Mouse (Mus musculus): Measurements from ENCODE around the gene Ttc28. TPM values are rescaled to one million over a fixed set of nuclear protein-coding genes. Genes with fewer than 3 reads are reported as not detected.

Gene Ttc28
- total and polyA plus RNA-seq, 2 experiments from 2014 or later, result 10.6 to 53.1 TPM

DNA sequence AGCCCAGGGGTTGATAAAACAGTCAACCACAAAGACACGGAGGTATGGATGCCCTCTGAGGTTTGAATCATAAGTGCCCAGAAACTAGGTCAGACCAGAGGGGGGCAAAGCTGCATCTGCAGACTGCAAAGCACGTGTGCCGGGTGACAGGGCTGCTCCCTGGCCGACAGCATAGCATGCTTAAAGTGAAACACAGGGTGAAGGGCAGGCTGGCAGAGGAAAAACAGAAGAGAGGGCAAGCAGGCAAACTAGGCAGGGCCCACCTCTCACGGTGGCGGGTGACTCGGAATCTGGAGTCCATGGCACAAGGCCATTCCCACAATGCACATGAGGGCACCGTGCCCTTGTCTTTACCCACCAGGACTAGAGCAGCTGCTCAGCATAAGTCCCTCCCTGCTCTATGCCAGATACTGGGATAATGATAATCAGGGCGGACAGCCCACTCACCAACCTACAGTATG is 357.6 kb downstream of the Ttc28 start:
- no peak overlapping the region for H3K27ac ChIP-seq (ENCODE audit: low read depth, low read length)
- H3K4me1 ChIP-seq (ENCODE audit: insufficient read depth, low read length), result no peaks in the 10 kb centered on the region
- 60% methylated on average over 9 of the region's 9 CpGs for whole genome bisulfite sequencing
- H3K9me3 ChIP-seq (ENCODE audit: low read length), result no peaks in the 10 kb centered on the region
- DNase-seq (ENCODE audit: low spot score) (peak; percentile 73), ATAC-seq (ENCODE audit: low FRiP score) (no peak)
- no peak overlapping the region for H3K9ac ChIP-seq (replicated peaks; ENCODE audit: low read length, poor library complexity, severe bottlenecking)
- peaks cover 43% of the 10 kb centered on the region for H3K36me3 ChIP-seq (ENCODE audit: insufficient read depth, low read length)
- TF ChIP-seq CTCF (IDR thresholded peaks at IDR 0.05), result no peak
- no peaks in the 10 kb centered on the region for H3K27me3 ChIP-seq (ENCODE audit: insufficient read depth, low read length)
- no peak overlapping the region for H3K4me2 ChIP-seq (ENCODE audit: low read depth, low read length, poor library complexity, severe bottlenecking)
- H3K4me3 ChIP-seq (ENCODE audit: low read depth, low read length), result no peak overlapping the region

DNA sequence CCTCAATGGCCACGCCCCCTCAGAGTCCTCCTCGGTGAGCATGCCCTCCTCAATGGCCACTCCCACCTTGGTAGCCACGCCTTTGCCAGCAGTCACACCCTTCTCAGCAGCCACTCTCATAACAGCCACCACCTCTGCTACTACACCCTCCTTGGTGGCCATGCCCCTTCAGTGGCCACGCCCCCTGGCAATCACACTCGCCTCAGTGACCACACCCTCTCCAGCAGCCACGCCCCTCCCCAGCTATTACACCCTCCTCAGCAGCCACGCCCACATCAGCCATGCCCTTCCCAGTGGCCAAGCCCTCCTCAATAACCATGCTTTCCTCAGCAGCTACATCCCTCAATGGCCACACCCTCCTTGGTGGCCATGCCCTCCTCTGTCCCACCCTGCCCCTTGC is 359.6 kb downstream of the Ttc28 start:
- Histone ChIP-seq H3K4me3 (ENCODE audit: low read depth, low read length) (no peak overlapping the region), H3K4me2 (ENCODE audit: low read depth, low read length, poor library complexity, severe bottlenecking) (no peak overlapping the region), H3K4me1 (ENCODE audit: insufficient read depth, low read length) (0 out of 2 replicates have a peak, but pooled peaks cover 2% of the 10 kb centered on the region), H3K27me3 (ENCODE audit: insufficient read depth, low read length) (no peaks in the 10 kb centered on the region), H3K9me3 (ENCODE audit: low read length) (no peaks in the 10 kb centered on the region), H3K27ac (ENCODE audit: low read depth, low read length) (no peak overlapping the region), H3K9ac (replicated peaks; ENCODE audit: low read length, poor library complexity, severe bottlenecking) (no peak overlapping the region), H3K36me3 (ENCODE audit: insufficient read depth, low read length) (peaks cover 34% of the 10 kb centered on the region)
- no peak for DNase-seq (ENCODE audit: low spot score)
- WGBS, result 52% methylated on average over 7 of the region's 7 CpGs
- no peak for TF ChIP-seq CTCF (IDR thresholded peaks at IDR 0.05)
- no peak for ATAC-seq (ENCODE audit: low FRiP score)

DNA sequence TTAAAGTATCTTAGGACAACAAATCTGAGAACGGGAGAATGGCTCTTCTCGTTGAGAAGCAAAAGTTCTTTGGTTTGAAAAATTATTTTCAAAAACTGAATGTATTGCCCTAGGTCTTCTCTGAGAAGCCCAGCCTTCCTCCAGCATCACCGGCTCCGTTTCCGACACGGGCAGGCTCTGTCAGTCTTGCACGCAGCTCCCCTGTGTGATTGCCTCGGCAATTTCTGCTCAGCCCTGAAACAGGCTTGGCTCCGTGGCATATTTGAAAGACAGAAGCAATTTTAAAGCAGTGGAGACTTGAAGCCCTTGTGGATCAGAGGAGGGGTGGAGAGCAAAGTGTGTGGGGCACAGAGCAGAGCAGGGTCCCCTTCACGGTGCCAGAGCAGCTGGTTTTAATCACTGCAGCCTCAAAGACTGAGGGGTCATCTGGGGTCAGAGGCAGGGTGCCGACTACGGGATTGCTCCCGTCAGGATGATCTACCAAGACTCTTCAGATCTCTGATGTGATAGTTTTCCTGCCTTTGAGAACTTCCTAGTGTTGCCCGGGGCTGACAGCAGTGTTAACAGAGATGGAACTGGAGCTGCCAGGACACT is 363.9 kb downstream of the Ttc28 start:
- no peaks in the 10 kb centered on the region for H3K27me3 ChIP-seq (ENCODE audit: insufficient read depth, low read length)
- no peak overlapping the region for H3K9ac ChIP-seq (replicated peaks; ENCODE audit: low read length, poor library complexity, severe bottlenecking)
- H3K36me3 ChIP-seq (ENCODE audit: insufficient read depth, low read length), result peaks cover 10% of the 10 kb centered on the region
- no peak for TF ChIP-seq CTCF (IDR thresholded peaks at IDR 0.05)
- H3K4me1 ChIP-seq (ENCODE audit: insufficient read depth, low read length), result peaks cover 6% of the 10 kb centered on the region; the same call in 1 of the 2 replicates
- ATAC-seq (ENCODE audit: low FRiP score) (no peak), DNase-seq (ENCODE audit: low spot score) (no peak)
- WGBS, result 13% methylated on average over 14 of the region's 14 CpGs
- no peaks in the 10 kb centered on the region for H3K9me3 ChIP-seq (ENCODE audit: low read length)
- peak overlapping the region; percentile 43; the same call in 1 of the 2 replicates for H3K27ac ChIP-seq (ENCODE audit: low read depth, low read length)
- H3K4me3 ChIP-seq (ENCODE audit: low read depth, low read length), result no peak overlapping the region
- H3K4me2 ChIP-seq (ENCODE audit: low read depth, low read length, poor library complexity, severe bottlenecking), result no peak overlapping the region

DNA sequence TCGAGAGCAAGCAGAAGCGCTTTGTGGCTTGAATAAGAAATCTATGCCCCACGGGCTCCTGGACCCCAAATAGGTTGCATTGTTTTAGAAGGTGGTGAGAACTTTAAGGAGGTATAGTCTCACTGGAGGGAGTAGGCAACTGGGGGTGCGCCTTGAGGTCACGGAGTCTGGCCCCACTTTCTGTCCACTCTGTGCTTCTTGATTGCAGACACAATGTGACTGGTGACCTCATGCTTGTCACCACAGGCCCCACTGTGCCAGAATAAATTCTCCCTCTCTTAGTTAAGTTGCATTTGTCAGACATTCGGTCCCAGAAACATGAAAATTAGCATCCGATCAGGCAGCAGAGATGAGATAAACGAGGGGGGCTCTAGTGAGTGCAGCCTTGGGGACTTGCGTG is 364.5 kb downstream of the Ttc28 start:
- Histone ChIP-seq H3K9me3 (ENCODE audit: low read length) (no peaks in the 10 kb centered on the region), H3K4me3 (ENCODE audit: low read depth, low read length) (no peak overlapping the region), H3K9ac (replicated peaks; ENCODE audit: low read length, poor library complexity, severe bottlenecking) (no peak overlapping the region), H3K4me2 (ENCODE audit: low read depth, low read length, poor library complexity, severe bottlenecking) (no peak overlapping the region), H3K27me3 (ENCODE audit: insufficient read depth, low read length) (no peaks in the 10 kb centered on the region), H3K36me3 (ENCODE audit: insufficient read depth, low read length) (peaks cover 10% of the 10 kb centered on the region), H3K27ac (ENCODE audit: low read depth, low read length) (no peak overlapping the region), H3K4me1 (ENCODE audit: insufficient read depth, low read length) (peaks cover 6% of the 10 kb centered on the region; the same call in 1 of the 2 replicates)
- no peak for TF ChIP-seq CTCF (IDR thresholded peaks at IDR 0.05)
- DNase-seq (ENCODE audit: low spot score) (no peak), ATAC-seq (ENCODE audit: low FRiP score) (no peak)
- WGBS, result 48% methylated on average over 9 of the region's 9 CpGs

DNA sequence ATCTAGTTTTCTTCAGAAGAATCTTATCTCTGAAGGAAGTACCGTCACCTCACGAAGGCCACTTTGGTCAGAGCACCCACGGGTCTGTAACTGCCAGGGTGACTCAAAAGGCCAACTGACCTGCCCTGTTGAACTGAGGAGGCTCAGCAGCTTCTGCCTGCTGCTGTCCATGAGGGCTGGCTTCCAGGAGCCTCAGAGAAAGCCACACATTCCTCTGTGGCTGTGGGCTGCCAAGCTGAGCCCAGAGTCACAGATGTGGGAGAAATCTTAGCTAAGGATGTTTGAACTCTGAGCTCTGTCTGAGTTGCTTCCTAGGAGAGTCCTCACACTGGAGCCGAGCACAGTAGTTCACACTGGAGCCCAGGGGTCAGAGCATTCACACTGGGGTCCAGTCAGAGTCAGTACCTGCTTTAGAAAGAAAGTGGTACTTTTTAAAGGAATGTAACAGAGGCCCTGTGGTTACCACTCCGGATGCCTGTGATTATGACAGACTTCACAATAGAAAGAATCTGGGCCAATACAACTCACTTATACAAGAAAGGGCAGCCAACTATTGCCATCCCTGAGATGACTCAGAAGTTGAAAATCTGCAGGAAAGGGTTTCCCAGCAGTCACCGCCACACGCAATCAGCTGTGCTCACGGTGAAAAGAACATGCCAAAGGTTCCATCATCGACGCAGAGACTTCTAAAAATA is 368.1 kb downstream of the Ttc28 start:
- 86% methylated on average over 10 of the region's 10 CpGs for WGBS
- Histone ChIP-seq H3K9me3 (ENCODE audit: low read length) (no peaks in the 10 kb centered on the region), H3K4me3 (ENCODE audit: low read depth, low read length) (no peak overlapping the region)

DNA sequence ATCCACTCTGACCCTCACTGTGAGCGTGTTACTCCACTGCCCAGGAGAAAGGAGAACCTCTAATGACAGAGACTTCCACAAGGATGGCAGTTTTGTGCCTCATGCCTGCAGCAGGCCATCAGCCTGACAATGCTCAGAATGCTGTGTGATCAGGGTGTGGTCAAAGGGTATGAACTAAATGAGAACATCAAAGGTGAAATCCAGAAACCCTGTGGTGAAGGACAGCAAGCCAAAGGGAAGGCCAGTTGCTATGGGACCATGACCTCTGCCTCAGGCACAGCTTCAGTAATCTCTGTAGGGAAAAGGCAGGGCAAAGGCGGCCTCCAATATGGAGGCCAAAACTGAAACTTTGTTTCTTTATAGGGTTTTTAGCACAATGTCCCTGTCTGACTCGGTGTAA is 372.5 kb downstream of the Ttc28 start:
- Histone ChIP-seq H3K4me3 (ENCODE audit: low read depth, low read length) (no peak overlapping the region), H3K4me1 (ENCODE audit: insufficient read depth, low read length) (peaks cover 21% of the 10 kb centered on the region), H3K27ac (ENCODE audit: low read depth, low read length) (no peak overlapping the region), H3K9me3 (ENCODE audit: low read length) (no peaks in the 10 kb centered on the region), H3K36me3 (ENCODE audit: insufficient read depth, low read length) (no peaks in the 10 kb centered on the region), H3K27me3 (ENCODE audit: insufficient read depth, low read length) (no peaks in the 10 kb centered on the region), H3K4me2 (ENCODE audit: low read depth, low read length, poor library complexity, severe bottlenecking) (no peak overlapping the region), H3K9ac (replicated peaks; ENCODE audit: low read length, poor library complexity, severe bottlenecking) (no peak overlapping the region)
- TF ChIP-seq CTCF (IDR thresholded peaks at IDR 0.05), result no peak
- ATAC-seq (ENCODE audit: low FRiP score) (no peak), DNase-seq (ENCODE audit: low spot score) (no peak)
- WGBS, result 90% methylated on average over 3 of the region's 3 CpGs

More for the DNA sequence above, 368.1 kb downstream of the Ttc28 start:
- DNase-seq (ENCODE audit: low spot score) (no peak), ATAC-seq (ENCODE audit: low FRiP score) (no peak)
- no peak overlapping the region for H3K27ac ChIP-seq (ENCODE audit: low read depth, low read length)
- TF ChIP-seq CTCF (IDR thresholded peaks at IDR 0.05), result no peak
- no peak overlapping the region for H3K4me2 ChIP-seq (ENCODE audit: low read depth, low read length, poor library complexity, severe bottlenecking)
- H3K4me1 ChIP-seq (ENCODE audit: insufficient read depth, low read length), result peaks cover 6% of the 10 kb centered on the region; the same call in 1 of the 2 replicates
- H3K36me3 ChIP-seq (ENCODE audit: insufficient read depth, low read length), result no peaks in the 10 kb centered on the region
- H3K27me3 ChIP-seq (ENCODE audit: insufficient read depth, low read length), result no peaks in the 10 kb centered on the region
- no peak overlapping the region for H3K9ac ChIP-seq (replicated peaks; ENCODE audit: low read length, poor library complexity, severe bottlenecking)

Data from midbrain, postnatal 0 days (tissue).